Mouse (Mus musculus) embryonic facial prominence, embryonic 14.5 days (tissue): ENCODE results near the gene Epha10. TPM values are rescaled to one million over a fixed set of nuclear protein-coding genes. Genes with fewer than 3 reads are reported as not detected.

Experiments used
- ATAC-seq: fragments of 200-750 bp; cut with Nextera tagmentation; 2 replicates; pipeline ENCODE4 v1.8.0; 2017; ENCODE audit warnings: low read depth, moderate number of reproducible peaks, moderate TSS enrichment
- DNase-seq: peaks from one replicate; pipeline ENCODE4 v3.0.0-alpha.2; 2015; ENCODE audit warnings: low spot score
- H3K27ac ChIP-seq: fragments of 300-500 bp; sonication (generic); replicated peaks from 2 replicates; pipeline ENCODE4 v1.5.1; 2014; ENCODE audit warnings: low read depth, mild to moderate bottlenecking, low read length, moderate library complexity
- H3K27me3 ChIP-seq: fragments of 300-500 bp; sonication (generic); replicated peaks from 2 replicates; pipeline ENCODE4 v1.6.1; 2014; ENCODE audit warnings: low read length; ENCODE audit not compliant: control insufficient read depth, insufficient read depth
- H3K36me3 ChIP-seq: fragments of 300-500 bp; sonication (generic); 2 replicates; pipeline ENCODE4 v1.6.1; 2014; ENCODE audit warnings: low read length, mixed read lengths; ENCODE audit not compliant: control insufficient read depth, insufficient read depth
- H3K4me1 ChIP-seq: fragments of 300-500 bp; sonication (generic); 2 replicates; pipeline ENCODE4 v1.6.1; 2014; ENCODE audit warnings: antibody characterized with exemption, low read length; ENCODE audit not compliant: control insufficient read depth, insufficient read depth
- H3K4me2 ChIP-seq: fragments of 300-500 bp; sonication (generic); 2 replicates; pipeline ENCODE4 v1.6.1; 2014; ENCODE audit warnings: low read depth, mild to moderate bottlenecking, low read length, moderate library complexity, mixed read lengths
- H3K4me3 ChIP-seq: fragments of 300-500 bp; sonication (generic); 2 replicates; pipeline ENCODE4 v1.5.1; 2014; ENCODE audit warnings: low read depth, mild to moderate bottlenecking, low read length
- H3K9ac ChIP-seq: fragments of 300-500 bp; sonication (generic); 2 replicates; pipeline ENCODE4 v1.6.1; 2014; ENCODE audit warnings: low read depth, mild to moderate bottlenecking, low read length, moderate library complexity, mixed read lengths
- H3K9me3 ChIP-seq: fragments of 300-500 bp; sonication (generic); 2 replicates; pipeline ENCODE4 v1.6.1; 2016; ENCODE audit warnings: low read length; ENCODE audit not compliant: control insufficient read depth
- WGBS: fragments of 180-500 bp; shearing (Covaris S2); extraction: QIAGEN DNeasy Blood & Tissue Kit; methylation state at CpG from one replicate; pipeline ENCODE4 v1.1.7; 2014; 5-methylcytosine and 5-hydroxymethylcytosine counted together
- polyA plus RNA-seq: library from polyadenylated mRNA; unstranded; fragments of >200 nt; fragmentation: Nextera tagmentation; extraction: Ambion mirVana; gene quantifications from 2 replicates; pipeline ENCODE4 v1.2.1, GENCODE M21; 2014

Epha10 gene
- polyA plus RNA-seq: 0.29 and 0.58 TPM in 2 replicates

- H3K4me2 ChIP-seq: peak within 1 kb of the TSS; percentile 60
- peaks cover 6% of the 10 kb centered on the region; the same call in 1 of the 2 replicates for H3K9me3 ChIP-seq
- peaks cover 8% of the 10 kb centered on the region for H3K4me1 ChIP-seq
- 2% methylated on average over 9 of the region's 11 CpGs for WGBS
- ATAC-seq (no peak), DNase-seq (no peak)
- no peak within 1 kb of the TSS for H3K27ac ChIP-seq
- peaks cover 55% of the 10 kb centered on the region for H3K27me3 ChIP-seq
- peak within 1 kb of the TSS; percentile 34 for H3K4me3 ChIP-seq
- H3K9ac ChIP-seq: no peak within 1 kb of the TSS; the same call in 1 of the 2 replicates
- no peaks in the 10 kb centered on the region for H3K36me3 ChIP-seq
Observed at GRCm38 (mm10) chr4:124880599-124880998, at the start of gene Epha10. TSS of gene Epha10 (plus strand) at chr4:124880899.

GRCm38 (mm10) chr4:124832796-124833195 is 47.9 kb upstream of the Epha10 start:
- Histone ChIP-seq H3K4me2 (no peak overlapping the region), H3K36me3 (peaks cover 65% of the 10 kb centered on the region)

DNA sequence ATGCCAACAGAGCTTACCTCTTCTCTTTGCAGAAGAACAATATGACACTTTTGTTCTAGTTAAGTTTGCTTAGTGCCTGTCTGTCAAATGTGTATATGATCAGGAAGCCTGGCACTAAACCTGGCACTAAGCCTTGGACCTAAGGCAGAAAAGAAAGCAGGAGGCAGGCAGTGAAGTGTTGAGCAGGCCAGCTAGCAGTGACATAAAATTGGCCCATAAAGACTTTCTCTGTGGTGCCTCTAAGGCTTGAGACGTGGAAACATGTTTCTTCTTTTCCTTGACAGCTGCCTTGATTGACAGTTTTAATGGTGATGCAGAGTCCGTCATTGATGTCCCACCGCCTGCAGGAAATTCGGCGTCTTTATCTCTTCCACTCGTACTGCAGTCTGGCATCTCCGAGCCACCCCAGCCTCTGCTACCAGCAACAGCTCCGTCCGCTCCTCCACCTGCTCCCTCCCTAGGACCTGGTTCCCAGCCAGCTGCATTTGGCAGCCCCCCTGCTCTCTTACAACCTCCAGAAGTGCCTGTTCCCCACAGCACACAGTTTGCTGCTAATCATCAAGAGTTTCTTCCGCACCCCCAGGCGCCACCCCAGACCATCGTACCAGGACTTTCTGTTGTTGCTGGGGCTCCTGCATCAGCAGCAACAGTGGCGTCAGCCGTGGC is 42.5 kb upstream of the Epha10 start:
- no peak for ATAC-seq
- no peak for DNase-seq
- no peaks in the 10 kb centered on the region for H3K9me3 ChIP-seq
- peaks cover 65% of the 10 kb centered on the region for H3K36me3 ChIP-seq
- H3K9ac ChIP-seq: no peak overlapping the region
- H3K4me3 ChIP-seq: no peak overlapping the region
- H3K27me3 ChIP-seq: no peaks in the 10 kb centered on the region
- H3K4me2 ChIP-seq: no peak overlapping the region
- WGBS: 91% methylated on average over 14 of the region's 14 CpGs
- H3K4me1 ChIP-seq: no peaks in the 10 kb centered on the region
- H3K27ac ChIP-seq: no peak overlapping the region

More at GRCm38 (mm10) chr4:124832796-124833195, 47.9 kb upstream of the Epha10 start:
- Histone ChIP-seq H3K4me3 (no peak overlapping the region), H3K9me3 (no peaks in the 10 kb centered on the region), H3K9ac (no peak overlapping the region), H3K4me1 (no peaks in the 10 kb centered on the region), H3K27ac (no peak overlapping the region), H3K27me3 (no peaks in the 10 kb centered on the region)
- WGBS: 92% methylated on average over 10 of the region's 10 CpGs
- DNase-seq: no peak
- ATAC-seq: no peak

GRCm38 (mm10) chr4:124840998-124841397 is 39.7 kb upstream of the Epha10 start:
- DNase-seq (no peak), ATAC-seq (no peak)
- Histone ChIP-seq H3K9ac (no peak overlapping the region), H3K36me3 (peaks cover 69% of the 10 kb centered on the region), H3K4me3 (no peak overlapping the region), H3K27me3 (no peaks in the 10 kb centered on the region), H3K27ac (no peak overlapping the region), H3K9me3 (no peaks in the 10 kb centered on the region), H3K4me2 (no peak overlapping the region), H3K4me1 (no peaks in the 10 kb centered on the region)
- 90% methylated on average over 1 of the region's 1 CpGs for WGBS

DNA sequence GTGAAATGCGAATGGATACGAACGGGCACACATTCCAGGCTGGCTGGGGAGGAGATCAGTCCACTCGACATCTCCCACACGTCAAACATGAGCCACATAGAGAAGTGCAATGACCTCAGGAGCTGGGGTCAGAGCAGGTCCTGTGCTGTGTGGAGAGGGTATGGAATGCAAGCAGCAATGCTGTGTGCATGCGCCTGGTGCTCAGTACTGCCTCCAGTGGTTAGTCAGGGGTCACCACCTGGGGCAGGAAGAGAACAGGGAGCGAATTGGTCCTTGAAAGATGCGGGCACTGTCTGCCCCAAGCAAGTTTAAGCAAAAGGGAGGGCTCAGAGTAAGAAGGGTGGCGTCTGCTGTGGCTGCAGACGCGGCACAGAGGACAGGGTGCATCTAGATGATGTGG is 37.2 kb upstream of the Epha10 start:
- 62% methylated on average over 11 of the region's 11 CpGs for WGBS
- ATAC-seq (peak; percentile 62; the same call in 1 of the 2 replicates), DNase-seq (no peak)

DNA sequence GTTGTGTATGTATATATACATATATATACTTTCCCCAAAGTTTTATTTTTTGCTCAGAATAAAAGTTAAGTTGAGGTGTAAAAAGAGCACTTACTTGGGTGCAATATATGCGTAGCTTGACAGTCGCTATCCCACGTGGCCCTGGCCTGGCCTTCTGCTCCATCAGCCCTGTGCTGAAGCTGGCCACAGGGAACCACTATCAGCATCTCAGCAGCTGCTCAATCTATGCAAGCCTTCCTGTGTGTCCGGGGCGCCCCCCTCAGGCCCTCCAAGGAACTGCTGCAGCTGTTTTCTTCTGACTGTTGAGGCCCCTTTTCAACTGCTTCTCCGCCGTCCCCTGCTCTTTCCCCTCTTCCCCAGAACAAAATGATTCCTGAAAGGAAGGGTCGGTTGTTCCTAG is 33.1 kb upstream of the Epha10 start:
- Histone ChIP-seq H3K4me3 (no peak overlapping the region), H3K4me1 (peaks cover 15% of the 10 kb centered on the region), H3K36me3 (peaks cover 37% of the 10 kb centered on the region), H3K27ac (no peak overlapping the region), H3K4me2 (no peak overlapping the region), H3K9me3 (no peaks in the 10 kb centered on the region), H3K9ac (no peak overlapping the region), H3K27me3 (no peaks in the 10 kb centered on the region)
- ATAC-seq (no peak), DNase-seq (peak; percentile 76)
- WGBS: 9% methylated on average over 8 of the region's 8 CpGs

More for the DNA sequence above, 37.2 kb upstream of the Epha10 start:
- Histone ChIP-seq H3K27ac (no peak overlapping the region), H3K36me3 (peaks cover 62% of the 10 kb centered on the region), H3K9me3 (no peaks in the 10 kb centered on the region), H3K4me1 (no peaks in the 10 kb centered on the region), H3K4me3 (no peak overlapping the region), H3K4me2 (no peak overlapping the region), H3K9ac (no peak overlapping the region), H3K27me3 (no peaks in the 10 kb centered on the region)

- Histone ChIP-seq H3K9me3 (no peaks in the 10 kb centered on the region), H3K27ac (peak overlapping the region; percentile 94), H3K9ac (peak overlapping the region; percentile 91), H3K4me3 (peak overlapping the region; percentile 94), H3K4me2 (peak overlapping the region; percentile 76), H3K36me3 (peaks cover 40% of the 10 kb centered on the region), H3K4me1 (peaks cover 15% of the 10 kb centered on the region), H3K27me3 (no peaks in the 10 kb centered on the region)
- 0% methylated on average over 22 of the region's 24 CpGs for WGBS
- DNase-seq (peak; percentile 76), ATAC-seq (peak; percentile 20)
Observed at GRCm38 (mm10) chr4:124849631-124850260, 31.0 kb upstream of the Epha10 start.

DNA sequence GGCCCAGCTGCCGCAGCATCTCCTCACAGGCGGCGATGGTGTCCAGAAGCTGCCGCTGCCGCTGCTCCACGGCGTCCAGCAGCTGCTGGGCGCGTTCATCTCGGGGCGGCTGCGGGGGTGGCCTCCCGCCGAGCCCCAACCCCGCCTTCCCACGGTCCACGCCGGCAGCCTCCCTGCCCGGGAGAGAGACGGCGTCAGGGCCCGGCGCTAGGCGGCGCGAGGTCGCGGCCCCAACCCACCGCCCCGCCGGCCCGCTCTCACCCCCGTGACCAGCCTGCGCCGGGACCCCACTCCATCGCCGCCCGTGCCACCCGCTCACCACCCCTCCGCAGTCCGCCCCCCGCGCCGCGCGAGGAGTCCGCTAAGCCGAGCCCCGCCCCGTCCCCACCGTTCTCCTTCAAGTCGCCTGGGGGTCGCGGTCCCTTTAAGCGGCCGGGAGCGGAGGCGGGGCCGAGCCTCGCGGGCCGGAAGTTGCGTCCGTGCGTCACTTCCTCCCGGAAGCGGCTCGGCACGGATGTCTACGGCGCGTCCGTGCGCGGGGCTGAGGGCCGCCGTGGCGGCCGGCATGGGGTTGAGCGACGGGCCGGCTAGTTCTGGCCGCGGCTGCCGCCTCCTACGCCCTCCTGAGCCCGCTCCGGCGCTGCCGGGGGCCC is 30.3 kb upstream of the Epha10 start, which contains the start of gene Yrdc:
TSS of gene Yrdc (plus strand) at position 419 of the 653 bp plus-strand sequence.
- DNase-seq (peak; percentile 97), ATAC-seq (peak; percentile 95)
- no peaks in the 10 kb centered on the region for H3K9me3 ChIP-seq
- 0% methylated on average over 7 of the region's 90 CpGs for WGBS
- H3K36me3 ChIP-seq: peaks cover 40% of the 10 kb centered on the region
- peak within 1 kb of the TSS; percentile 94 for H3K4me3 ChIP-seq
- H3K4me2 ChIP-seq: peak within 1 kb of the TSS; percentile 76
- no peaks in the 10 kb centered on the region for H3K27me3 ChIP-seq
- peaks cover 15% of the 10 kb centered on the region for H3K4me1 ChIP-seq
- H3K9ac ChIP-seq: peak within 1 kb of the TSS; percentile 91
- peak within 1 kb of the TSS; percentile 94 for H3K27ac ChIP-seq
